Mouse (Mus musculus): ENCODE data around the gene Rasa2. TPM values are rescaled to one million over a fixed set of nuclear protein-coding genes. Genes with fewer than 3 reads are reported as not detected.

Gene Rasa2
- total and polyA plus RNA-seq, 3 experiments = 9.7 to 9.8 (median 9.8) TPM

GRCm38 (mm10) chr9:96660510-96661244, 29.3 kb upstream of the Rasa2 start:
- dilution Hi-C loops (cut with MboI; ENCODE audit: extremely low pct_ligation_motif_present, extremely low pct_unique_long_range_greater_than_20kb, low sequenced_read_pairs) = no loop called here
- TF ChIP-seq TBP (conservative IDR thresholded peaks at IDR 0.05; ENCODE audit: low read depth, low read length) (no peak), RAD21 (IDR thresholded peaks at IDR 0.05; ENCODE audit: low read depth, low read length) (no peak), IRF4 (IDR thresholded peaks at IDR 0.05; ENCODE audit: low read depth, low read length) (no peak), BHLHE40 (IDR thresholded peaks at IDR 0.05; ENCODE audit: low read depth, low read length) (no peak), MXI1 (IDR thresholded peaks at IDR 0.05; ENCODE audit: low read depth, low read length) (no peak), UBTF (IDR thresholded peaks at IDR 0.05; ENCODE audit: low read depth, low read length) (no peak), ZNF384 (IDR thresholded peaks at IDR 0.05; ENCODE audit: low read depth, low read length) (no peak), KAT2A (IDR thresholded peaks at IDR 0.05; ENCODE audit: insufficient replicate concordance, low read length) (no peak), ZC3H11A (IDR thresholded peaks at IDR 0.05; ENCODE audit: low read depth, low read length) (no peak), PAX5 (IDR thresholded peaks at IDR 0.05; ENCODE audit: low read length) (no peak)

GRCm38 (mm10) chr9:96659801-96660200, 28.4 kb upstream of the Rasa2 start:
- dilution Hi-C loops (cut with MboI; ENCODE audit: extremely low pct_ligation_motif_present, extremely low pct_unique_long_range_greater_than_20kb, low sequenced_read_pairs) (no loop called here), in situ Hi-C loops (cut with MboI; ENCODE audit: low pct_ligation_motif_present, low pct_unique_long_range_greater_than_20kb, low sequenced_read_pairs) (no loop called here)
- no peak overlapping the region for H3K27ac ChIP-seq (ENCODE audit: insufficient read depth, low read depth)
- no peak overlapping the region for H3K4me3 ChIP-seq (replicated peaks in 1 of 3; ENCODE audit: low read depth in 2 of 3, low read length in 2 of 3, poor library complexity in 1 of 3)
- no peaks in the 10 kb centered on the region for H3K79me2 ChIP-seq (replicated peaks; ENCODE audit: control insufficient read depth, extremely low read depth, insufficient read depth, poor library complexity, severe bottlenecking)
- no peaks in the 10 kb centered on the region for H3K36me3 ChIP-seq (replicated peaks in 1 of 2; ENCODE audit: control insufficient read depth in 1 of 2, insufficient read depth in 1 of 2, low read length in 1 of 2)
- peaks cover 5% of the 10 kb centered on the region for H3K9me3 ChIP-seq (replicated peaks; ENCODE audit: low read length)
- DNase-seq (ENCODE audit: extremely low read depth) = no peak
- H3K9ac ChIP-seq (ENCODE audit: insufficient read depth, low read depth) = no peak overlapping the region
- H3K4me2 ChIP-seq (ENCODE audit: insufficient read depth, low read depth, poor library complexity, severe bottlenecking) = no peak overlapping the region
- H3K4me1 ChIP-seq (ENCODE audit: control insufficient read depth in 1 of 2, insufficient read depth in 2 of 2) = peaks cover 0 to 6% of the 10 kb centered on the region in 2 experiments; a peak in 2 of 4 replicates
- H3K27me3 ChIP-seq (replicated peaks) = no peaks in the 10 kb centered on the region
- no peak for TF ChIP-seq EP300 (IDR thresholded peaks at IDR 0.05; ENCODE audit: low read length)
- no peak for TF ChIP-seq MEF2A (IDR thresholded peaks at IDR 0.05; ENCODE audit: borderline replicate concordance, low read depth, low read length)
- TF ChIP-seq ZMIZ1 (IDR thresholded peaks at IDR 0.05; ENCODE audit: low read depth, low read length) = no peak
- TF ChIP-seq MAFK (IDR thresholded peaks at IDR 0.05; ENCODE audit: insufficient replicate concordance, low read length) = no peak
- no peak for TF ChIP-seq SMC3 (IDR thresholded peaks at IDR 0.05; ENCODE audit: low read depth, low read length)
- no peak for TF ChIP-seq MAX (IDR thresholded peaks at IDR 0.05; ENCODE audit: low read length)
- no peak for TF ChIP-seq GABPA (IDR thresholded peaks at IDR 0.05; ENCODE audit: insufficient replicate concordance, low read depth, low read length)
- no peak for TF ChIP-seq HCFC1 (IDR thresholded peaks at IDR 0.05; ENCODE audit: low read depth, low read length)
- TF ChIP-seq POLR2A (IDR thresholded peaks at IDR 0.05; ENCODE audit: low read depth, low read length) = no peak
- TF ChIP-seq JUN (IDR thresholded peaks at IDR 0.05; ENCODE audit: insufficient read depth, low read depth, low read length) = no peak
- no peak for TF ChIP-seq MXI1 (IDR thresholded peaks at IDR 0.05; ENCODE audit: low read depth, low read length)
- no peak for TF ChIP-seq TBP (conservative IDR thresholded peaks at IDR 0.05; ENCODE audit: low read depth, low read length)
- TF ChIP-seq CTCF (conservative IDR thresholded peaks at IDR 0.05 in 1 of 2, IDR thresholded peaks at IDR 0.05 in 1 of 2; ENCODE audit: low read depth in 2 of 2, low read length in 2 of 2) = no peak
- no peak for TF ChIP-seq IRF4 (IDR thresholded peaks at IDR 0.05; ENCODE audit: low read depth, low read length)
- TF ChIP-seq RCOR1 (conservative IDR thresholded peaks at IDR 0.05; ENCODE audit: low read depth, low read length) = no peak
- no peak for TF ChIP-seq ELF1 (IDR thresholded peaks at IDR 0.05; ENCODE audit: low read depth, low read length)
- TF ChIP-seq JUND (conservative IDR thresholded peaks at IDR 0.05; ENCODE audit: low read depth, low read length) = no peak
- TF ChIP-seq MAZ (IDR thresholded peaks at IDR 0.05; ENCODE audit: low read depth, low read length) = no peak
- TF ChIP-seq KAT2A (IDR thresholded peaks at IDR 0.05; ENCODE audit: insufficient replicate concordance, low read length) = no peak
- no peak for TF ChIP-seq ZKSCAN1 (IDR thresholded peaks at IDR 0.05; ENCODE audit: borderline replicate concordance, low read depth, low read length)

More at GRCm38 (mm10) chr9:96660510-96661244, 29.3 kb upstream of the Rasa2 start:
- no peaks in the 10 kb centered on the region for H3K36me3 ChIP-seq (replicated peaks in 1 of 2; ENCODE audit: control insufficient read depth in 1 of 2, insufficient read depth in 1 of 2, low read length in 1 of 2)
- no peaks in the 10 kb centered on the region for H3K79me2 ChIP-seq (replicated peaks; ENCODE audit: control insufficient read depth, extremely low read depth, insufficient read depth, poor library complexity, severe bottlenecking)
- H3K9me3 ChIP-seq (replicated peaks; ENCODE audit: low read length) = peaks cover 5% of the 10 kb centered on the region
- H3K4me2 ChIP-seq (ENCODE audit: insufficient read depth, low read depth, poor library complexity, severe bottlenecking) = no peak overlapping the region
- peaks cover 0 to 6% of the 10 kb centered on the region in 2 experiments; a peak in 2 of 4 replicates for H3K4me1 ChIP-seq (ENCODE audit: control insufficient read depth in 1 of 2, insufficient read depth in 2 of 2)
- no peak overlapping the region for H3K9ac ChIP-seq (ENCODE audit: insufficient read depth, low read depth)
- H3K4me3 ChIP-seq (replicated peaks in 1 of 3; ENCODE audit: low read depth in 2 of 3, low read length in 2 of 3, poor library complexity in 1 of 3) = no peak overlapping the region
- H3K27ac ChIP-seq (ENCODE audit: insufficient read depth, low read depth) = no peak overlapping the region
- in situ Hi-C loops (cut with MboI; ENCODE audit: low pct_ligation_motif_present, low pct_unique_long_range_greater_than_20kb, low sequenced_read_pairs) = no loop called here
- DNase-seq (ENCODE audit: extremely low read depth) = no peak
- no peaks in the 10 kb centered on the region for H3K27me3 ChIP-seq (replicated peaks)
